Mouse (Mus musculus): Measurements from ENCODE around the gene Bpifb9a.
A peak's percentile ranks its signal among the peaks of the same experiment; 100 is the strongest.
"Not testable (repeated sequence)": the region's sequence is repeated elsewhere in the genome, so short reads cannot be mapped to it uniquely, and the experiment has no call there.

The Bpifb9a gene

GRCm38 (mm10) chr2:154257554-154257953 lies at the start of gene Bpifb9a:
Bpifb9a (plus strand) TSS chr2:154257854.
- DNase-seq: not testable (repeated sequence)

- no peak for DNase-seq
Observed at GRCm38 (mm10) chr2:154209112-154209511, 48.5 kb upstream of the Bpifb9a start.

- no peak for DNase-seq
Observed at GRCm38 (mm10) chr2:154211121-154211520, 46.5 kb upstream of the Bpifb9a start.

GRCm38 (mm10) chr2:154211881-154212280 lies 45.8 kb upstream of the Bpifb9a start:
- no peak for DNase-seq

- peak; percentile 72 to 73 for DNase-seq
Observed at GRCm38 (mm10) chr2:154215191-154215590, 42.5 kb upstream of the Bpifb9a start.

- no peak for DNase-seq
Observed at GRCm38 (mm10) chr2:154219950-154220349, 37.7 kb upstream of the Bpifb9a start.

- no peak for DNase-seq
Observed at GRCm38 (mm10) chr2:154223265-154223916, 34.3 kb upstream of the Bpifb9a start, which contains the start of gene Bpifb5. Bpifb5 (plus strand) TSS chr2:154223742.

GRCm38 (mm10) chr2:154223917-154224273 lies 33.8 kb upstream of the Bpifb9a start:
- no peak for DNase-seq

- no peak for DNase-seq
Observed at GRCm38 (mm10) chr2:154226991-154227390, 30.7 kb upstream of the Bpifb9a start.

- DNase-seq: no peak
Observed at GRCm38 (mm10) chr2:154227830-154228229, 29.8 kb upstream of the Bpifb9a start.

GRCm38 (mm10) chr2:154233426-154233825 lies 24.2 kb upstream of the Bpifb9a start:
- no peak for DNase-seq

GRCm38 (mm10) chr2:154240771-154241170 lies 16.9 kb upstream of the Bpifb9a start:
- no peak for DNase-seq

GRCm38 (mm10) chr2:154242726-154243125 lies 14.9 kb upstream of the Bpifb9a start:
- DNase-seq: not testable (repeated sequence)

GRCm38 (mm10) chr2:154243356-154244036 lies 14.2 kb upstream of the Bpifb9a start:
- DNase-seq: no peak

- no peak for DNase-seq
Observed at GRCm38 (mm10) chr2:154245322-154245721, 12.3 kb upstream of the Bpifb9a start.

GRCm38 (mm10) chr2:154255254-154255653 lies 2.4 kb upstream of the Bpifb9a start:
- DNase-seq: not testable (repeated sequence)

GRCm38 (mm10) chr2:154255770-154256169 lies 1.9 kb upstream of the Bpifb9a start:
- DNase-seq: no peak

- DNase-seq: not testable (repeated sequence)
Observed at GRCm38 (mm10) chr2:154264397-154264796, 6.7 kb downstream of the Bpifb9a start.

- not testable (repeated sequence) for DNase-seq
Observed at GRCm38 (mm10) chr2:154291866-154292265, 34.2 kb downstream of the Bpifb9a start.

- no peak for DNase-seq
Observed at GRCm38 (mm10) chr2:154292833-154293232, 35.2 kb downstream of the Bpifb9a start.

- peak; percentile 62 to 67 for DNase-seq
Observed at GRCm38 (mm10) chr2:154294746-154295145, 37.1 kb downstream of the Bpifb9a start.

GRCm38 (mm10) chr2:154300496-154300895 lies 42.8 kb downstream of the Bpifb9a start:
- DNase-seq: peak; percentile 82 to 83

GRCm38 (mm10) chr2:154301763-154302162 lies 44.1 kb downstream of the Bpifb9a start:
- no peak for DNase-seq

- DNase-seq: not testable (repeated sequence)
Observed at GRCm38 (mm10) chr2:154304604-154305003, 47.0 kb downstream of the Bpifb9a start.

Measured in B cell, adult 2 months (primary cell).